ENCODE assay signal across 10 mouse cellular contexts in genomic region chr4:74222360-74222759, GRCm38 (mm10). TPM values are rescaled to one million over a fixed set of nuclear protein-coding genes. Genes with fewer than 3 reads are reported as not detected.
A peak's percentile ranks its signal among the peaks of the same experiment; 100 is the strongest.
DNase-seq lines count a peak whose midpoint lies in the region; ATAC-seq and TF ChIP-seq lines count a peak whose summit lies in the region.
"Had no signal": no experiment of that assay in that cellular context is flagged by ENCODE, and none has a peak within 500 bp of the region (broad histone marks: within the 10 kb centered on the region; RNA-seq: fewer than 3 reads in every experiment).

No protein-coding gene starts in this region.

- intact Hi-C loops in left cerebral cortex, postnatal 4 days (cut with DNase I): no loop called here

- H3K36me3 ChIP-seq in kidney, adult 2 months (ENCODE audit: control insufficient read depth, insufficient read depth, low read length): no peaks in the 10 kb centered on the region
- no peaks in the 10 kb centered on the region for H3K36me3 ChIP-seq in kidney, embryonic 16.5 days (ENCODE audit: insufficient read depth, low read length)
- H3K36me3 ChIP-seq in G1E (replicated peaks): no peaks in the 10 kb centered on the region
- H3K36me3 ChIP-seq: liver, embryonic 15.5 days had no signal

- WGBS in kidney, adult 2 months: 29% methylated on average over 3 of the region's 3 CpGs
- whole genome bisulfite sequencing in kidney, embryonic 16.5 days: 35% methylated on average over 3 of the region's 3 CpGs

- no peak for ATAC-seq in kidney, embryonic 16.5 days (ENCODE audit: low FRiP score, low TSS enrichment)
- ATAC-seq in G1E (ENCODE audit: extremely low read depth, insufficient number of reproducible peaks, low FRiP score, poor library complexity, severe bottlenecking): no peak; the same call in 1 of the 2 replicates

- TF ChIP-seq CTCF in kidney, adult 2 months (conservative IDR thresholded peaks at IDR 0.05; ENCODE audit: insufficient read depth, insufficient read length, low read depth, low read length): peak; percentile 25; the same call in 1 of the 2 replicates
- TF ChIP-seq CTCF in G1E (IDR thresholded peaks at IDR 0.05; ENCODE audit: low read depth, low read length): peak; percentile 12; the same call in 1 of the 2 replicates

- DNase-seq in kidney, adult 2 months: peak; percentile 11
- DNase-seq in A20 (ENCODE audit: low read depth, low spot score) (peak; percentile 48), G1E (ENCODE audit: low spot score) (no peak)
- DNase-seq in forelimb bud, embryonic 11.5 days (ENCODE audit: low read depth, low spot score): peak; percentile 24
- DNase-seq in spleen, postnatal 14 days (ENCODE audit: low spot score in 2 of 2): no peak
- DNase-seq in left cerebral cortex, postnatal 4 days: no peak
- no peak for DNase-seq in layer of hippocampus, adult 8-10 months (ENCODE audit: low spot score in 2 of 2)
- DNase-seq: right cerebral cortex, adult 18-20 months had no signal

- TF ChIP-seq POLR2A in kidney, adult 2 months (IDR thresholded peaks at IDR 0.05; ENCODE audit: low read depth, low read length): no peak

- no peak overlapping the region for H3K9ac ChIP-seq in kidney, embryonic 16.5 days (replicated peaks; ENCODE audit: low read length)
- H3K9ac ChIP-seq: liver, embryonic 15.5 days had no signal

- H3K4me1 ChIP-seq in kidney, adult 2 months (ENCODE audit: control insufficient read depth, insufficient read depth, low read length): no peaks in the 10 kb centered on the region
- no peaks in the 10 kb centered on the region for H3K4me1 ChIP-seq in kidney, embryonic 16.5 days (ENCODE audit: insufficient read depth, low read length)
- H3K4me1 ChIP-seq in G1E (ENCODE audit: insufficient read depth, low read depth, low read length): no peaks in the 10 kb centered on the region
- H3K4me1 ChIP-seq: liver, embryonic 15.5 days had no signal

- no peak overlapping the region for H3K27ac ChIP-seq in kidney, adult 2 months (ENCODE audit: insufficient read depth, low read depth, low read length)
- H3K27ac ChIP-seq in kidney, embryonic 16.5 days (ENCODE audit: low read length): no peak overlapping the region
- H3K27ac ChIP-seq: liver, embryonic 15.5 days had no signal

- no peaks in the 10 kb centered on the region for H3K9me3 ChIP-seq in kidney, embryonic 16.5 days (ENCODE audit: low read length)
- H3K9me3 ChIP-seq in G1E (replicated peaks): no peaks in the 10 kb centered on the region
- H3K9me3 ChIP-seq: liver, embryonic 15.5 days had no signal

- H3K4me2 ChIP-seq in kidney, embryonic 16.5 days (replicated peaks; ENCODE audit: low read depth, low read length): no peak overlapping the region
- H3K4me2 ChIP-seq: liver, embryonic 15.5 days had no signal

- H3K27me3 ChIP-seq in kidney, adult 2 months (replicated peaks; ENCODE audit: control insufficient read depth, insufficient read depth, low read length): no peaks in the 10 kb centered on the region
- no peaks in the 10 kb centered on the region for H3K27me3 ChIP-seq in kidney, embryonic 16.5 days (ENCODE audit: insufficient read depth, low read length)
- no peaks in the 10 kb centered on the region for H3K27me3 ChIP-seq in G1E (ENCODE audit: insufficient read depth, low read length)
- H3K27me3 ChIP-seq: liver, embryonic 15.5 days had no signal

- no peak overlapping the region for H3K4me3 ChIP-seq in kidney, adult 2 months (ENCODE audit: insufficient read depth, low read depth, low read length)
- no peak overlapping the region for H3K4me3 ChIP-seq in kidney, embryonic 16.5 days (ENCODE audit: low read length)
- no peak overlapping the region for H3K4me3 ChIP-seq in G1E (ENCODE audit: low read depth, low read length)
- H3K4me3 ChIP-seq: liver, embryonic 15.5 days had no signal

RNA-seq across cellular contexts. Expression of gene Kdm4c, which starts 19.9 kb away (rescaled TPM):
- polyA plus RNA-seq in kidney, adult 2 months (2012; rRNA removed): 3.0 and 3.4 TPM in 2 replicates
- 13.5 and 14.8 TPM in 2 replicates for polyA plus RNA-seq in kidney, embryonic 16.5 days (2015; fragmentation: Nextera tagmentation; extraction: Ambion mirVana)
- total RNA-seq in G1E (2014; fragmentation: Nextera tagmentation): 36.4 and 47.1 TPM in 2 replicates
- 30.4 and 36.2 TPM in 2 replicates for total RNA-seq in G1E (2017)
- 1.4 and 2.6 TPM in 2 replicates for polyA plus RNA-seq in G1E (2012)
- 10 to 100 TPM; 27.5 to 27.8 TPM for total RNA-seq in left cerebral cortex, postnatal 4 days (2021)
- total RNA-seq in layer of hippocampus, adult 8-10 months (2022): 10 to 100 TPM; 27.8 to 31.6 (median 28.4) TPM

Comparison
In these comparisons a context has a peak if more than half of its experiments do, and no peak if none do; other contexts are left out.
1. DNase-seq: peak in kidney, adult 2 months (single experiment), A20 (single experiment) and forelimb bud, embryonic 11.5 days (single experiment); none in G1E (single experiment), spleen, postnatal 14 days (0 of 2), left cerebral cortex, postnatal 4 days (single experiment) and layer of hippocampus, adult 8-10 months (0 of 2).